Mouse (Mus musculus) limb, embryonic 11.5 days (tissue): ENCODE results near the gene Fmnl3. TPM values are rescaled to one million over a fixed set of nuclear protein-coding genes. Genes with fewer than 3 reads are reported as not detected.
A peak's percentile ranks its signal among the peaks of the same experiment; 100 is the strongest.

Experiments
- ATAC-seq: fragments of 200-750 bp; cut with Nextera tagmentation; 2 replicates; pipeline ENCODE4 v1.8.0; 2017; ENCODE audit warnings: low read depth; ENCODE audit not compliant: insufficient number of reproducible peaks, low FRiP score, low TSS enrichment
- DNase-seq: peaks from one replicate; pipeline ENCODE4 v3.0.0-alpha.2; 2015; ENCODE audit warnings: low spot score
- H3K27ac ChIP-seq: fragments of 300-500 bp; sonication (generic); replicated peaks from 2 replicates; pipeline ENCODE4 v1.5.1; 2014; ENCODE audit warnings: low read depth, mild to moderate bottlenecking, low read length
- H3K27me3 ChIP-seq: fragments of 300-500 bp; sonication (generic); 2 replicates; pipeline ENCODE4 v1.6.1; 2014; ENCODE audit warnings: mild to moderate bottlenecking, low read length, mixed read lengths; ENCODE audit not compliant: control insufficient read depth, insufficient read depth
- H3K36me3 ChIP-seq: fragments of 300-500 bp; sonication (generic); 2 replicates; pipeline ENCODE4 v1.6.1; 2014; ENCODE audit warnings: mild to moderate bottlenecking, low read length, moderate library complexity, mixed read lengths; ENCODE audit not compliant: control insufficient read depth, insufficient read depth
- H3K4me1 ChIP-seq: fragments of 300-500 bp; sonication (generic); 2 replicates; pipeline ENCODE4 v1.6.1; 2014; ENCODE audit warnings: low read length, mixed read lengths; ENCODE audit not compliant: control insufficient read depth, insufficient read depth
- H3K4me2 ChIP-seq: fragments of 300-500 bp; sonication (generic); 2 replicates; pipeline ENCODE4 v1.6.1; 2014; ENCODE audit warnings: low read depth, mild to moderate bottlenecking, moderate library complexity; ENCODE audit not compliant: severe bottlenecking
- H3K4me3 ChIP-seq: fragments of 300-500 bp; sonication (generic); 2 replicates; pipeline ENCODE4 v1.5.1; 2014; ENCODE audit warnings: low read depth, low read length
- H3K9ac ChIP-seq: fragments of 300-500 bp; sonication (generic); 2 replicates; pipeline ENCODE4 v1.6.1; 2014; ENCODE audit warnings: mild to moderate bottlenecking, low read length
- H3K9me3 ChIP-seq: fragments of 300-500 bp; sonication (generic); 2 replicates; pipeline ENCODE4 v1.6.1; 2016; ENCODE audit warnings: low read length; ENCODE audit not compliant: control insufficient read depth
- WGBS: fragments of 180-500 bp; shearing (Covaris S2); extraction: QIAGEN DNeasy Blood & Tissue Kit; methylation state at CpG from one replicate; pipeline ENCODE4 v1.1.7; 2014; 5-methylcytosine and 5-hydroxymethylcytosine counted together
- polyA plus RNA-seq: library from polyadenylated mRNA; unstranded; fragments of >200 nt; fragmentation: Nextera tagmentation; extraction: Ambion mirVana; gene quantifications from 2 replicates; pipeline ENCODE4 v1.2.1, GENCODE M21; 2014

Gene Fmnl3
- polyA plus RNA-seq, 1 experiment from 2014 or later = 26.8 TPM

DNA sequence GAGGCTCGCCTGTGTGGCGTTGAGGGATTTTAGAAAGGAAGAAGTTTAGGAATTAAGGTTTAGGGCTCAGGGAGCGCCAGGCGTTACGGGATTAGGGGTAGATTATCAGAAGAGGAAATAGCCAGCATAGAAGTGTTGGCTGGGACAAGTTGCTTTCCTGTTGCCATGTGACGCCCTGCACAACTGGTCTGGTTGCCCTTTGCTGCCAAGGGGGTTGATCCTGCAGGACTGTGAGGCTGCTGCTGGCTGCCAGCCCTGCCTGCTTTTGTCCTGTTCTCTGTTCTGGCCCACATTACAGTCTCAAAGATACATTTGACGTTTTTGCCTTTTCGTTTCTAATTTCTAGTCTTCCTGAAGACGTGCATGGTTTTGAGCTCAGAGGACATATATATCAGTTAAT, 34.9 kb upstream of the Fmnl3 start:
- Histone ChIP-seq H3K9me3 (no peaks in the 10 kb centered on the region), H3K27me3 (no peaks in the 10 kb centered on the region), H3K9ac (no peak overlapping the region), H3K36me3 (peaks cover 35% of the 10 kb centered on the region), H3K4me3 (no peak overlapping the region), H3K4me1 (no peaks in the 10 kb centered on the region), H3K27ac (no peak overlapping the region), H3K4me2 (no peak overlapping the region)
- DNase-seq = no peak
- ATAC-seq = no peak
- WGBS = 90% methylated on average over 9 of the region's 9 CpGs

DNA sequence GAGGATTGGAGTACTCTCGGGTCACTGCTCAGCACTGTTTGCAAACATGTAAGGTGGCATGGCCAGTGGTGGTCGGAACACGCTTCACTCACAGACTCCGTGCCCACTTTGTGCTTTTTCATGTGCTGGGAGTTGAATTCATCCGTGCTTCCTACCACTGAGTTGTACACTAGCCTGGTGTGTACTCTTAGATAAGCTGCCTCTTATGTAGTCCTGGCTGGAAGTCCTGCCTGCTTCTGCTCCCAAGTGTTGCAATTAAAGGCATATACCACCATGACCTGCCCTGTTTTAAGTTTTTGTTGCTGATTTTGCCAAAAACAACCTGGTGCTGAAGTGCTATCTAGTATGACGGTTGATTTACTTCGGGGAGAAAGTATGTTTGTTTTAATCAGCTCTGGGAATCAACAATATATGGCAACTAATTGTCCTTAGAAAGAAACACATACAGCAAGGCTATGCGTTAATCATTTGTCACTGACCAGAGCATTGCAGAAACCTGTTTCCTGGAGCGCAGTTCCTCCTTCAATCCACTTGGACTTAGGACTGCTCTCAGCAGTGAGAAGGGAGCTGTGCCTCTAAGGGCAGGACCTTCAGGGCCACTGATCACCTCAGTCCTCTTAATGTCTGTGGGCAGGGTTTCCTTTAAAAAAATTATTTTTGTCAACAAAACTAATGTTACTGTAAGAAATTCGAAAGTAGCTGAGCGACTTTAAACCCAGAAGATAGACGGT, 33.0 kb upstream of the Fmnl3 start:
- ATAC-seq = no peak
- Histone ChIP-seq H3K4me3 (no peak overlapping the region), H3K4me1 (peaks cover 9% of the 10 kb centered on the region; the same call in 1 of the 2 replicates), H3K27me3 (no peaks in the 10 kb centered on the region), H3K4me2 (no peak overlapping the region), H3K9me3 (no peaks in the 10 kb centered on the region), H3K9ac (no peak overlapping the region), H3K36me3 (peaks cover 24% of the 10 kb centered on the region), H3K27ac (no peak overlapping the region)
- 94% methylated on average over 12 of the region's 12 CpGs for WGBS
- DNase-seq = no peak

DNA sequence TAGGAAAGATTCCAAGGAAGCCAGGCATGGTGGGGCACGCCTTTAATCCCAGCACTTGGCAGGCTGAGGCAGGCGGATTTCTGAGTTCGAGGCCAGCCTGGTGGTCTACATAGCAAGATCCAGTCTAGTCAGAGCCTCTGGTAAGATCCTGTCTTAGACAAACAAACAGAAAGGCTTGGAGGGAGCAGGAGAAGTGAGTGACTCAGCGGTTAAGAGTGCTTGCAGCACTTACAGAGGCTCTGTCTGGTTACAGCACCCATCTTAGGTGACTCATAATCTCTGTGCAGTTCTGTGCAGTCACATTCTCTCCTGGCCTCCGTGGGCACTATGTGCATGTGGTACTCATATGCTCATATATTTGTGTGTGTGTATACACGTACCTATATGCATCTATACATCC, 30.3 kb upstream of the Fmnl3 start:
- WGBS = 89% methylated on average over 6 of the region's 6 CpGs

DNA sequence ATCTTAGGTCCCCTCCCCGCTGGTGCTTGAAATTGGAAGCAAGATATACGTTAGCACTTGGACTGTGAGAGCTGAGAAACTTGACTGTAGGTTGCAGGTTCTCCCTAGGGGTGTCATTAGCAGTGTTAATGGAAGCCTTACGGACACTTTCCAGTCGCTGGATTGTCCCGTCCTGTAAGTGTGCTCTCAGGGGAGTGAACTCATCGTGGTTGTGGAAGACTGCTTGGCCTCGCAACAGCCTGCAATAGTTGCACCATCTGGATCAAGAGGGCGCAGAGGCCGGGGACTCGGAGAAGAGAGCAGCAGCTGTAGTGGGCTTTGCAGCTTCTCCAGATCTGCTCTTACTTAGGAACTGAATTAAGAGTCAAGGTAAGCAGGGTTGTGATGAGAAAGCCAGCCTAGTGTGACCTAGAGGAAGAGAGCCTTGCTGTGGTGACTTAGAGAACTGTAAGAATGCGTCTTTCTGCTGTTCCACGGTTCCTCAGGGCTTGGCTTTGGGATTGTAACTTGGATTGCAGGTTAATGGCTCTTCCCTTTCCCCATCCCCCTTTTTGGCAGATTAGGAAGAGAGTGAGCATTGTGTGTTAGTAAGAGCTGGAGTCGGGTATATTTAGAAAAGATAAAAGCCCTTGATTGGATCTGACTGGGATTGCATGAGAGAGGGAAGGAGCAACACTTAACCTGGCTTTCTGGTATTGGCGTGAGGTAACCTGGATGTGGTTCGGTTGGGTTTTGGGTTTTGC, 29.4 kb upstream of the Fmnl3 start:
- DNase-seq = no peak
- ATAC-seq = no peak
- H3K9ac ChIP-seq = no peak overlapping the region
- WGBS = 75% methylated on average over 15 of the region's 15 CpGs
- no peak overlapping the region for H3K4me2 ChIP-seq
- H3K36me3 ChIP-seq = peaks cover 3% of the 10 kb centered on the region; the same call in 1 of the 2 replicates
- H3K27ac ChIP-seq = no peak overlapping the region
- H3K27me3 ChIP-seq = no peaks in the 10 kb centered on the region
- peaks cover 18% of the 10 kb centered on the region; the same call in 1 of the 2 replicates for H3K4me1 ChIP-seq
- H3K9me3 ChIP-seq = no peaks in the 10 kb centered on the region
- H3K4me3 ChIP-seq = no peak overlapping the region

More for the DNA sequence above, 30.3 kb upstream of the Fmnl3 start:
- no peak overlapping the region for H3K4me3 ChIP-seq
- H3K4me1 ChIP-seq = peaks cover 11% of the 10 kb centered on the region; the same call in 1 of the 2 replicates
- no peak overlapping the region for H3K4me2 ChIP-seq
- peaks cover 8% of the 10 kb centered on the region for H3K36me3 ChIP-seq
- no peaks in the 10 kb centered on the region for H3K9me3 ChIP-seq
- DNase-seq (no peak), ATAC-seq (no peak)
- H3K9ac ChIP-seq = no peak overlapping the region
- no peak overlapping the region for H3K27ac ChIP-seq
- no peaks in the 10 kb centered on the region for H3K27me3 ChIP-seq

DNA sequence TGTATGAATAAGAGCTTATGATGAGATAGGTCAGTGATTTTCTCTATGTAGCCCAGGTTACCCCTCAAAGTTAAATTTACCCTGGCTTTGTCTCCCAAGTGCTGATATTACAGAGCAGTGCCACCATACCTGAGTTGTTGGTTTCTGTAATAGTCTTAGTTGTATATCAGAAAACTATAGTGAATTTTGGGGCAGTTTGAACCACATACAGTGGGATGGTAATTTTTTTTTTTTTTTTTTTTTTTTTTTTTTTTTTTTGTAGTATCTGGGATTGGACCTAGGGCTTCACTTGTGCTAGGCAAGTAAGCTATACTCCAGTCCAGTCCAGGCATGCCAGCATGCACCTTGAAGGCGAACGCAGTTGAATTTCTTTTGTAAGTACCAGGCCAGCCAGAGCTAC, 27.3 kb upstream of the Fmnl3 start:
- DNase-seq = no peak
- H3K4me3 ChIP-seq = no peak overlapping the region
- WGBS = 98% methylated on average over 2 of the region's 2 CpGs
- H3K9me3 ChIP-seq = no peaks in the 10 kb centered on the region
- no peak overlapping the region for H3K27ac ChIP-seq
- no peaks in the 10 kb centered on the region for H3K36me3 ChIP-seq
- no peak overlapping the region for H3K4me2 ChIP-seq
- H3K27me3 ChIP-seq = no peaks in the 10 kb centered on the region
- no peak overlapping the region for H3K9ac ChIP-seq
- peaks cover 26% of the 10 kb centered on the region; the same call in 1 of the 2 replicates for H3K4me1 ChIP-seq
- no peak for ATAC-seq

DNA sequence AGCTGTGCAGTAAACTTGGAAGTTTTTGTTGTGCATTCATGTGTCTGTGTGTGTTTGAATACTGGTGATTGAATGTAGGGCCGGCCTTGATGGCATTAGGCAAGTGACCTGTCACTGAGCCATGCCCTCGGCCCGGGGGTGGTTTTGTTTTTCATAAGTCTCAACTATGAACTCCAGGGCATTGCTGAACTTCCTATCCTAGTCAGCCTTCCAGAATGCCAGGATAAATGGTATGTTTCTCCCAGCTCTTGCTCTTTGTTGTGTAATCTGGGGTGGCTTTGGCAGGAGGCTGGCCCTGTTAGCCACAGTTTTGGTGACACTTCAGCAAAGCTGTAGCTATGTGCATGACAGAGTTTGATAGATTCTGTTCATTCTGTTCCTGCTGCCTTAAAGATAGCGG, 26.6 kb upstream of the Fmnl3 start:
- no peaks in the 10 kb centered on the region for H3K9me3 ChIP-seq
- no peak for ATAC-seq
- no peak overlapping the region for H3K9ac ChIP-seq
- no peaks in the 10 kb centered on the region for H3K27me3 ChIP-seq
- WGBS = 87% methylated on average over 4 of the region's 4 CpGs
- H3K4me1 ChIP-seq = peaks cover 29% of the 10 kb centered on the region; the same call in 1 of the 2 replicates
- no peak for DNase-seq
- no peak overlapping the region for H3K27ac ChIP-seq
- H3K4me2 ChIP-seq = no peak overlapping the region
- H3K4me3 ChIP-seq = no peak overlapping the region
- H3K36me3 ChIP-seq = no peaks in the 10 kb centered on the region

DNA sequence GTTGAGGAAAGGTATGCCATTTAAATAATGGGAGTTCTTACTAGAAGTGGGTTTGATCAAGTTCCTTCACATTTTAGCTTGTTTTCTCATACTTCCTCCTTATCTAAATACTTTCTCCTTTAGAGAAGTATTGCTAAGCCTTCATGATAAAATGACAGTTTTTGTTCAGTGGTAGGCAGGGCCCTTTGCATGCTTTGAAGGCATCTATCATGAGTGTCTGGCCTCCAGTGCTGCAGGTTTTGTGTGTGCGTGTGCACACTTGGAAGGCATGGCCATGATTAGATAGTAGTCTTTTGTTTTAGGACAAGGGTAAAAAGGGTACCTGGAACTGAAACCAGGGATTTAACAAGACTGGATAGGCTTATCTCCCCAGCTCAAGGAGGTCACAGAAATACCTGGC, 26.2 kb upstream of the Fmnl3 start:
- H3K27me3 ChIP-seq = no peaks in the 10 kb centered on the region
- no peak for ATAC-seq
- DNase-seq = no peak
- no peaks in the 10 kb centered on the region for H3K36me3 ChIP-seq
- no peak overlapping the region for H3K4me2 ChIP-seq
- peaks cover 29% of the 10 kb centered on the region; the same call in 1 of the 2 replicates for H3K4me1 ChIP-seq
- H3K9me3 ChIP-seq = no peaks in the 10 kb centered on the region
- H3K27ac ChIP-seq = no peak overlapping the region
- no peak overlapping the region for H3K4me3 ChIP-seq
- H3K9ac ChIP-seq = no peak overlapping the region
- 89% methylated on average over 1 of the region's 1 CpGs for WGBS

DNA sequence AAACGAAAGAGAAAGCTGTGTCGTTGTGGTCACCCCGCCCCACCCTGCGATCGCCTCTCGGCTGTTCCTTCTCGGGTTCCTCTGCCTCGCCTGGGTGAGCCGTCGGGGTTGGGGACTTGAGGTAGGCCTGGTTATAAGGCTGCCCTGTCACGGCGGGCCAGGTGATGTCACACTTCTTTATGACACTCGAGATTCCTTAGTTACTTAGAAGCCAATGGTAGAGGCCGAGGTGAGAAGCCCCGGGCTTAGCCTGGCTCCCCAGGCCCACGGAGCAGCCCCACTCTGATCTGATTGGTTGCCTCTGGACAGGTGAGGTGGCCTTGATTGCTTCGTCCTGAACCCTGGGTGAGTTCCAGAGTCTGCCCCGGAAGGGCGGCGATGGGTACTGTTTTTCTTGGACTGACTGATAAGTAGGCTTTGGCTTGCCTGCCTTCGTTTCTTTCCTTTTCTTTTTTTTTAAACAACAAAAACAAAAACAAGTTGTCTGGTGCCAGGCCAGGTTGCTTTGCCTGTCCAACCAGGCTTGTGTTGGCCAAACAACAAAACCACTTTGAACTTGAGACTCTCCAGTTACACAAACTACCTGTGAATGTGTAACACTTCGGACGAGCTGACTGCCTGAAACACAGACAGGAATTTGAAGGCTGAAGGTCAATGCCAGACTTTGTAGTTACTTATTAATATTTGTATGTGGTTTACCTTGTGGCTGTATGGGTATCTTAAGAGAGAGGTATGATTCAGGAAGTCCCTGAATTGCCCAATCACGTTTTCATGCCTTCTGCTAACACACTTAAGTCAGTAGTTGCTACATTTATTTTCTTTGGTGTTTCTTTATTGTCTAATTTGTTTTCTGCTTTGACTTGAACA, 23.3 kb upstream of the Fmnl3 start:
- Histone ChIP-seq H3K9ac (peak overlapping the region; percentile 78), H3K27me3 (no peaks in the 10 kb centered on the region), H3K36me3 (no peaks in the 10 kb centered on the region), H3K27ac (no peak overlapping the region), H3K4me3 (peak overlapping the region; percentile 75), H3K4me1 (peaks cover 22% of the 10 kb centered on the region; the same call in 1 of the 2 replicates), H3K9me3 (no peaks in the 10 kb centered on the region), H3K4me2 (peak overlapping the region; percentile 73)
- WGBS = 10% methylated on average over 24 of the region's 24 CpGs
- DNase-seq = no peak
- ATAC-seq = peak; percentile 17; the same call in 1 of the 2 replicates
